Mouse (Mus musculus): ENCODE measurements around the gene Atp8a1. TPM values are rescaled to one million over a fixed set of nuclear protein-coding genes. Genes with fewer than 3 reads are reported as not detected.

Gene Atp8a1
- total and polyA plus RNA-seq, 2 experiments: 3.8 to 5.1 TPM

GRCm38 (mm10) chr5:67752629-67753028, 94.6 kb downstream of the Atp8a1 start:
- Histone ChIP-seq H3K4me1 (ENCODE audit: control insufficient read depth, insufficient read depth, low read length) (no peaks in the 10 kb centered on the region), H3K36me3 (ENCODE audit: control insufficient read depth, insufficient read depth, low read length) (no peaks in the 10 kb centered on the region), H3K79me2 (ENCODE audit: control insufficient read depth, insufficient read depth, low read length) (no peaks in the 10 kb centered on the region), H3K27me3 (ENCODE audit: control insufficient read depth, insufficient read depth, low read length) (no peaks in the 10 kb centered on the region), H3K27ac (replicated peaks; ENCODE audit: insufficient read depth, low read depth, low read length) (no peak overlapping the region), H3K4me3 (ENCODE audit: insufficient read depth, low read depth, low read length) (no peak overlapping the region), H3K9ac (ENCODE audit: low read depth, low read length) (no peak overlapping the region)
- DNase-seq (ENCODE audit: extremely low read depth, low read depth, low spot score): no peak
- no peak for TF ChIP-seq CTCF (IDR thresholded peaks at IDR 0.05; ENCODE audit: low read depth, low read length)
- 82% methylated on average over 10 of the region's 10 CpGs for WGBS

- Histone ChIP-seq H3K9ac (ENCODE audit: low read depth, low read length) (no peak overlapping the region), H3K27ac (replicated peaks; ENCODE audit: insufficient read depth, low read depth, low read length) (no peak overlapping the region), H3K79me2 (ENCODE audit: control insufficient read depth, insufficient read depth, low read length) (no peaks in the 10 kb centered on the region), H3K27me3 (ENCODE audit: control insufficient read depth, insufficient read depth, low read length) (no peaks in the 10 kb centered on the region), H3K36me3 (ENCODE audit: control insufficient read depth, insufficient read depth, low read length) (no peaks in the 10 kb centered on the region), H3K4me3 (ENCODE audit: insufficient read depth, low read depth, low read length) (no peak overlapping the region), H3K4me1 (ENCODE audit: control insufficient read depth, insufficient read depth, low read length) (no peaks in the 10 kb centered on the region)
- 56% methylated on average over 3 of the region's 3 CpGs for WGBS
- TF ChIP-seq CTCF (IDR thresholded peaks at IDR 0.05; ENCODE audit: low read depth, low read length): peak; percentile 45; the same call in 1 of the 2 replicates
- no peak for TF ChIP-seq POLR2A (IDR thresholded peaks at IDR 0.05; ENCODE audit: extremely low read depth, insufficient read depth, low read length)
- DNase-seq (ENCODE audit: extremely low read depth, low read depth, low spot score): no peak
Measured at GRCm38 (mm10) chr5:67752007-67752406, 95.2 kb downstream of the Atp8a1 start.

GRCm38 (mm10) chr5:67739261-67739660, 108.0 kb downstream of the Atp8a1 start:
- H3K79me2 ChIP-seq (ENCODE audit: control insufficient read depth, insufficient read depth, low read length): no peaks in the 10 kb centered on the region
- H3K27ac ChIP-seq (replicated peaks; ENCODE audit: insufficient read depth, low read depth, low read length): no peak overlapping the region
- DNase-seq (ENCODE audit: extremely low read depth, low read depth, low spot score): no peak
- 82% methylated on average over 3 of the region's 3 CpGs for WGBS
- no peaks in the 10 kb centered on the region for H3K36me3 ChIP-seq (ENCODE audit: control insufficient read depth, insufficient read depth, low read length)
- H3K4me1 ChIP-seq (ENCODE audit: control insufficient read depth, insufficient read depth, low read length): no peaks in the 10 kb centered on the region
- TF ChIP-seq POLR2A (IDR thresholded peaks at IDR 0.05; ENCODE audit: extremely low read depth, insufficient read depth, low read length) (no peak), CTCF (IDR thresholded peaks at IDR 0.05; ENCODE audit: low read depth, low read length) (no peak)
- no peak overlapping the region for H3K4me3 ChIP-seq (ENCODE audit: insufficient read depth, low read depth, low read length)
- no peaks in the 10 kb centered on the region for H3K27me3 ChIP-seq (ENCODE audit: control insufficient read depth, insufficient read depth, low read length)
- no peak overlapping the region for H3K9ac ChIP-seq (ENCODE audit: low read depth, low read length)

- no peak for TF ChIP-seq POLR2A (IDR thresholded peaks at IDR 0.05; ENCODE audit: extremely low read depth, insufficient read depth, low read length)
- TF ChIP-seq CTCF (IDR thresholded peaks at IDR 0.05; ENCODE audit: low read depth, low read length): no peak
- H3K27me3 ChIP-seq (ENCODE audit: control insufficient read depth, insufficient read depth, low read length): no peaks in the 10 kb centered on the region
- H3K9ac ChIP-seq (ENCODE audit: low read depth, low read length): no peak overlapping the region
- H3K4me1 ChIP-seq (ENCODE audit: control insufficient read depth, insufficient read depth, low read length): no peaks in the 10 kb centered on the region
- H3K4me3 ChIP-seq (ENCODE audit: insufficient read depth, low read depth, low read length): no peak overlapping the region
- DNase-seq (ENCODE audit: extremely low read depth, low read depth, low spot score): no peak
- 92% methylated on average over 10 of the region's 10 CpGs for WGBS
- no peak overlapping the region for H3K27ac ChIP-seq (replicated peaks; ENCODE audit: insufficient read depth, low read depth, low read length)
- no peaks in the 10 kb centered on the region for H3K36me3 ChIP-seq (ENCODE audit: control insufficient read depth, insufficient read depth, low read length)
- no peaks in the 10 kb centered on the region for H3K79me2 ChIP-seq (ENCODE audit: control insufficient read depth, insufficient read depth, low read length)
Measured at GRCm38 (mm10) chr5:67738133-67738532, 109.1 kb downstream of the Atp8a1 start.

GRCm38 (mm10) chr5:67735771-67736170, 111.5 kb downstream of the Atp8a1 start:
- Histone ChIP-seq H3K36me3 (ENCODE audit: control insufficient read depth, insufficient read depth, low read length) (no peaks in the 10 kb centered on the region), H3K27me3 (ENCODE audit: control insufficient read depth, insufficient read depth, low read length) (no peaks in the 10 kb centered on the region), H3K27ac (replicated peaks; ENCODE audit: insufficient read depth, low read depth, low read length) (no peak overlapping the region), H3K9ac (ENCODE audit: low read depth, low read length) (no peak overlapping the region), H3K79me2 (ENCODE audit: control insufficient read depth, insufficient read depth, low read length) (no peaks in the 10 kb centered on the region), H3K4me3 (ENCODE audit: insufficient read depth, low read depth, low read length) (no peak overlapping the region), H3K4me1 (ENCODE audit: control insufficient read depth, insufficient read depth, low read length) (no peaks in the 10 kb centered on the region)
- no peak for DNase-seq (ENCODE audit: extremely low read depth, low read depth, low spot score)
- WGBS: 98% methylated on average over 1 of the region's 1 CpGs
- TF ChIP-seq CTCF (IDR thresholded peaks at IDR 0.05; ENCODE audit: low read depth, low read length) (no peak), POLR2A (IDR thresholded peaks at IDR 0.05; ENCODE audit: extremely low read depth, insufficient read depth, low read length) (no peak)

GRCm38 (mm10) chr5:67733551-67734258, 113.5 kb downstream of the Atp8a1 start:
- H3K79me2 ChIP-seq (ENCODE audit: control insufficient read depth, insufficient read depth, low read length): no peaks in the 10 kb centered on the region
- no peaks in the 10 kb centered on the region for H3K4me1 ChIP-seq (ENCODE audit: control insufficient read depth, insufficient read depth, low read length)
- H3K4me3 ChIP-seq (ENCODE audit: insufficient read depth, low read depth, low read length): no peak overlapping the region
- TF ChIP-seq CTCF (IDR thresholded peaks at IDR 0.05; ENCODE audit: low read depth, low read length) (no peak), POLR2A (IDR thresholded peaks at IDR 0.05; ENCODE audit: extremely low read depth, insufficient read depth, low read length) (no peak)
- WGBS: 79% methylated on average over 9 of the region's 9 CpGs
- DNase-seq (ENCODE audit: extremely low read depth, low read depth, low spot score): no peak
- H3K36me3 ChIP-seq (ENCODE audit: control insufficient read depth, insufficient read depth, low read length): no peaks in the 10 kb centered on the region
- no peak overlapping the region for H3K27ac ChIP-seq (replicated peaks; ENCODE audit: insufficient read depth, low read depth, low read length)
- no peak overlapping the region for H3K9ac ChIP-seq (ENCODE audit: low read depth, low read length)
- no peaks in the 10 kb centered on the region for H3K27me3 ChIP-seq (ENCODE audit: control insufficient read depth, insufficient read depth, low read length)
